Mouse (Mus musculus) right cerebral cortex, postnatal 4 days (tissue): ENCODE data around the gene Gm20830.
"Not testable (repeated sequence)": the region's sequence is repeated elsewhere in the genome, so short reads cannot be mapped to it uniquely, and the experiment has no call there.

Experiments
- DNase-seq: peaks from one replicate; pipeline ENCODE4 v3.0.0-alpha.2; 2022

Gene Gm20830

DNA sequence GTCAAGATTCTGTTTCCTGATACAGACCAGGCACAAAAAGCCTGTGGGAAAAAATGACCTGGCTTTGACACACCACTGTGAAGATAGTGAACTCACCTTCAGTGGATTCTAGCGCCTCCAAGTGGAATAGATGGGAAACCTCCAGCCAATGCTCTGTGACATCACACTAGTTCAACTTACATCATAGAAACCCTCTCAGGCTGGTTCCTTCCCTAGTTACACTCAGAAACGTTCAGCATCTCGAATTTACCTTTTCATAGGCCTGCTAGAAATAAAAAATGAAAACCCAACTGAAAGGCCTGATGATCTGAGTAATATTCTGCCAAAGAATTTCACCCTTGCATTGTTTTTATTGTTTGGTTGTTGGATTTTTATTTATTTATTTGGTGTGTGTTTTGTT lies at the start of gene Gm20830:
Gene Gm20830 (minus strand): TSS at position 101 of the 400 bp plus-strand sequence.
- not testable (repeated sequence) for DNase-seq
